Mouse (Mus musculus) gonadal fat pad, adult 2 months (tissue): ENCODE results near the gene Ppil3. TPM values are rescaled to one million over a fixed set of nuclear protein-coding genes. Genes with fewer than 3 reads are reported as not detected.

Source experiments
- DNase-seq: peaks from one replicate; pipeline ENCODE4 v3.0.0-alpha.2; 2012; ENCODE audit warnings: low read depth
- polyA plus RNA-seq: library from polyadenylated mRNA; depleted of rRNA; stranded (reverse); fragments of >200 nt; gene quantifications from 2 replicates; pipeline ENCODE4 v1.2.3, GENCODE M21; 2012; rRNA removed

The Ppil3 gene
- polyA plus RNA-seq: 15.0 and 20.8 TPM in 2 replicates

GRCm38 (mm10) chr1:58445143-58445722 lies at the start of gene Ppil3, which contains the start of gene Nif3l1:
Gene Ppil3, minus strand, starts transcription at chr1:58445486.
Gene Nif3l1, plus strand, starts transcription at chr1:58445151.
- DNase-seq: no peak

- no peak for DNase-seq
Observed at GRCm38 (mm10) chr1:58482647-58483046, 37.4 kb upstream of the Ppil3 start.

GRCm38 (mm10) chr1:58475662-58476061 lies 30.4 kb upstream of the Ppil3 start:
- no peak for DNase-seq

- no peak for DNase-seq
Observed at GRCm38 (mm10) chr1:58465561-58465960, 20.3 kb upstream of the Ppil3 start.

- no peak for DNase-seq
Observed at GRCm38 (mm10) chr1:58465042-58465441, 19.8 kb upstream of the Ppil3 start.

GRCm38 (mm10) chr1:58463935-58464334 lies 18.6 kb upstream of the Ppil3 start:
- DNase-seq: no peak

- no peak for DNase-seq
Observed at GRCm38 (mm10) chr1:58460566-58460965, 15.3 kb upstream of the Ppil3 start.

GRCm38 (mm10) chr1:58458867-58459266 lies 13.6 kb upstream of the Ppil3 start:
- no peak for DNase-seq

GRCm38 (mm10) chr1:58458175-58458574 lies 12.9 kb upstream of the Ppil3 start:
- no peak for DNase-seq

GRCm38 (mm10) chr1:58454316-58454715 lies 9.0 kb upstream of the Ppil3 start:
- no peak for DNase-seq

GRCm38 (mm10) chr1:58448396-58448795 lies 3.1 kb upstream of the Ppil3 start:
- DNase-seq: no peak

GRCm38 (mm10) chr1:58447766-58448165 lies 2.5 kb upstream of the Ppil3 start:
- DNase-seq: no peak

GRCm38 (mm10) chr1:58445861-58446260 lies 575 bp upstream of the Ppil3 start:
- no peak for DNase-seq

GRCm38 (mm10) chr1:58444691-58445090 lies 595 bp downstream of the Ppil3 start:
- DNase-seq: no peak

- no peak for DNase-seq
Observed at GRCm38 (mm10) chr1:58424551-58424950, 20.7 kb downstream of the Ppil3 start.

- no peak for DNase-seq
Observed at GRCm38 (mm10) chr1:58423371-58424248, 21.7 kb downstream of the Ppil3 start, which contains the start of gene Clk1. Gene Clk1, minus strand, starts transcription at chr1:58424066.

- no peak for DNase-seq
Observed at GRCm38 (mm10) chr1:58422879-58423278, 22.4 kb downstream of the Ppil3 start.

- DNase-seq: no peak
Observed at GRCm38 (mm10) chr1:58420961-58421360, 24.3 kb downstream of the Ppil3 start.

- DNase-seq: no peak
Observed at GRCm38 (mm10) chr1:58420032-58420431, 25.3 kb downstream of the Ppil3 start.

GRCm38 (mm10) chr1:58416048-58416447 lies 29.2 kb downstream of the Ppil3 start:
- no peak for DNase-seq

- no peak for DNase-seq
Observed at GRCm38 (mm10) chr1:58415442-58415841, 29.8 kb downstream of the Ppil3 start.

GRCm38 (mm10) chr1:58410776-58411175 lies 34.5 kb downstream of the Ppil3 start:
- no peak for DNase-seq

- no peak for DNase-seq
Observed at GRCm38 (mm10) chr1:58410198-58410588, 35.1 kb downstream of the Ppil3 start.
